Mouse (Mus musculus) liver, adult 2 months (tissue): ENCODE results near the gene Cep295.

ENCODE experiments used
- CTCF ChIP-seq: fragments of 200-500 bp; IDR thresholded peaks from 2 replicates; pipeline ENCODE4 v1.5.1; 2011; ENCODE audit warnings: low read depth, low read length, control low read depth
- POLR2A ChIP-seq: fragments of 200-500 bp; IDR thresholded peaks from 2 replicates; pipeline ENCODE4 v1.6.1; 2011; ENCODE audit warnings: low read length, control low read depth; ENCODE audit not compliant: insufficient read depth; ENCODE audit errors: extremely low read depth

- TF ChIP-seq POLR2A, result no peak
- no peak for TF ChIP-seq CTCF
These were observed 45.4 kb downstream of the Cep295 start for GRCm38 (mm10) chr9:15312054-15312735.
